Mouse (Mus musculus) thymus, adult 18-20 months (tissue): ENCODE measurements around the gene Lbhd2.

Experiments used
- DNase-seq, 2 experiments: peaks; one replicate each; pipeline ENCODE4 v3.0.0; 2022; ENCODE audit warnings: mixed read lengths in 2 of 2

Gene Lbhd2

GRCm38 (mm10) chr12:111409583-111409982 is 3.0 kb downstream of the Lbhd2 start:
- no peak for DNase-seq

- DNase-seq: no peak
Observed at GRCm38 (mm10) chr12:111411631-111412355, 5.2 kb downstream of the Lbhd2 start.

GRCm38 (mm10) chr12:111412581-111413284 is 6.1 kb downstream of the Lbhd2 start:
- DNase-seq: no peak

GRCm38 (mm10) chr12:111413300-111413699 is 6.7 kb downstream of the Lbhd2 start:
- DNase-seq: peak; percentile 39 to 40

GRCm38 (mm10) chr12:111416921-111417779 is 10.5 kb downstream of the Lbhd2 start, which contains the start of gene Exoc3l4:
Exoc3l4 (plus strand) TSS chr12:111417017.
- DNase-seq: no peak

DNA sequence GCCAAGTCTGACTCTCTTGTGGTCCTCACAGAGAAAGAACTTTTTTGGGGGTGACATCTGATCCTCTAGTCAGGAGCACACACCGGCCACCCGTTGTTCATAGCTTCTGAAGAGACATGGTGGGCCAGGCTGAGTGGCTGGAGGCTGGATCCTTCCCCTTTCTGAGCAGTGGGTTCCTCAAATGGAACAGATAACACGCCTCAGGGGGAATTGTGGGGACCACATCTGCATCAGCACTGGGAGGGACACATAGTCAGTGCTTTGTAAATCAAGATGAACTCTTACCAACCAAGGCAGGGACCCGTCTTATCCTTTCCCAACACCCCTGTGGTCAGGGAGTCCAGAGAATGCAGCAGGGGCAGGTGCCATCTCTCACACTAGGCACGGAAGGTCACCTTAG is 13.3 kb downstream of the Lbhd2 start:
- DNase-seq: no peak

- no peak for DNase-seq
Observed at GRCm38 (mm10) chr12:111420946-111421709, 14.5 kb downstream of the Lbhd2 start.

DNA sequence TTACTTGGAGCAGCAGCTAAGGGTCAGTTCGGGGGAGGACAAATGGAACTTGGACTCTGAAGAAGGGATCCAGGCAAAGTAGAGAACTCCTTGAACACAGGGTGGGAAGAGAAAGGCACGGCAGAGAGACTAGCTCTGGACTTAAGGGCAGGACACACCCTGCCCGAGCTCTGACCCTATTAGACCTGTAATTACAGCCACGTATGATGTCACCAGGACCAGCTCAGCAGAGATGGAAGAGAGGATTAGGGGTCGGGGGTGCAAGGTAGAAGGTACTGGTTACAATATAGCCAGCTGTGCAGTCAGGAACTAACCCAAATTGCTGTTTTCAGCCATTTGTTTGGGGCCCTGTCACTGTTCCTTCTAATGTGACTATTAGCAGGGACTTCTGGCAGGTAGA is 16.2 kb downstream of the Lbhd2 start:
- DNase-seq: no peak

DNA sequence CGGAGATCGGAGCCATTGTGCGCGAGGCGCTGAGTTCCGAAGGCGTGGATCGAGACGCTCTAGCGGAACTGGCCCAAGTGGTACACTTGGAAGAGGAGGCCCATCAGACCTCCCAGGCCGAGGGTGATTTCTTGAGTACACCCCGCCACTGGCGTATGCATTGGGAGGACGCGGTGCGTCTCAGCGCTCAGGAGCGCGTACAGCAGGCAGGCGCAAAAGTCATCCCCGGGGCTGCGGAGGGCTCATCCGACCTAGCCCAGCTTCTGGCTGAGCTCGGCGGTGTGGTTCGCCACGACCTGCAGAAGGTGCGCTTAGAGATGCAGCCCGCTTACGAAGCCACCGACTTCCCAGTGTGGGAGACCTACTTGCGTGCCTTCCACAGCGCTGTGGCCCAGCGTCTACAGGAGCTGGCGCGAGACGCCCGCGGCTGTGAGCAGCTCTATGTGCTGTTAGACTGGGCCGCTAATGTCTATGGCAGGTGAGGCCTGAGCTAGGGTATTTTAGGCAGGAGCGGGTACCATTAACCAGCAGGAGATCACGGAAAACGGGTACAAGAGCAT is 17.0 kb downstream of the Lbhd2 start:
- no peak for DNase-seq

- DNase-seq: no peak
Observed at GRCm38 (mm10) chr12:111424547-111424946, 17.9 kb downstream of the Lbhd2 start.

GRCm38 (mm10) chr12:111425258-111425657 is 18.6 kb downstream of the Lbhd2 start:
- peak in 1 of 2 experiments; percentile 18 for DNase-seq

DNA sequence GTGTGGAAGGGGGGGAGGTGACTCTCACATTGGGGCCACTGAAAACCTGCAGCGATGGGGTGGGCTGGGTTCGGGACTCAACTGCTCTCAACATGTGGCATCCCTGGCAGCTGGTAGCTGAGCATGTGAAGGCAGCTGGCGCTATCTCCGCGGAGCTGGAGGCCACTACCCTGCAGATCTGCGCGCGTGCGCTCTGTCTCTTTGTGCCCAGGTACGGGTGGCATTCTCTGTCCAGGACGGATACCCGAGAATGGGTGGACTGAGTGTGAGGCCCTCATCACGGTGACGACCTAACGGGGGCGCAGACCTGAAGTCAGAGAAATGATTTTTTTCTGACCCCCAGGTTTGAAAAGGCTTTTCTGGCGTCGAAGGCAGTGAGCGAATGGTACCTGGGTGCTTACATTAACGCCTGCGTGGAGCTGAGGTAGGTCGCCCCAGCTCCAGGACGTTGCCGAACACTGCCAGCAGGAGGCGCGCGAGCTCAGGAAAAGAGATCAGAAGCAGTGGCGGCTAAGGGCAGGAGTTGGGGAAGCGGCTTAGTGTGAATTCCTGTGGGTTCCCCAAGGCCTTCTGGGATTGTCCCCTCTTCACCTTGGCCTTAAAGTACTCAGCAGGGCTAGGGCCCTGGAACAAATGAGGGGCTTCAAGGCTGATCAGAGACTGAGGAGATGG is 19.3 kb downstream of the Lbhd2 start:
- peak; percentile 47 to 57 for DNase-seq

DNA sequence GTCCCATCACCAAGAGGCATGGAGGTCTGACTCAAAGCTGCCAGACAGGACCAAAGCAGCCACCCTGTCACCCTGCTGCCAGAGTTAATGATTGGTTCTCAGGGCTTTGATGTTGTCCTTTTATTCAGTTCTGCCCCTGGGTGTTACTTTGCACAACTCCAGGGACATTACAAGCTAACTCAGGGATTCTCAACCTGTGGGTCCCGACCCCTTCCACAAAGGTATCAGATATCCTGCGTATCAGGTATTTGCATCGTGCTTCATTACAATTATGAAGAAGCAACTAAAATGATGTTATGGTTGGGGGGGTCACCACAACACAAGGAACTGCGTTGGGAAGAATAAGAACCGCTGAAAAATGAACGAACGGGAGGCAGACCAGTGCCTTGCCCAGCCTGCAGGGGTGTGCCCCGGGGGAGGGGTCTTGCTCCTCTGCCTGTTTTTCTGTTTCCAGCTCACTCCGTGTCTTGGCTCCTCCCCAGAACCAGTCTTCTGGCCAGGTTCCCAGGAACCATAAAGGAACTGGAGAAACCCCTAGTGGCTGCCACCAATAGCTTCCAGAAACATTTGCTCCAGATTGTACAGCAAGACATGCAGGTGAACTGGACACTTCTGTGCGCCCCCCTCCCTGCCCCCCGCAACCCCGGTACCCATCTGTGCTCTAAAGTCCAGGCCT is 21.0 kb downstream of the Lbhd2 start:
- no peak for DNase-seq

- DNase-seq: no peak
Observed at GRCm38 (mm10) chr12:111428364-111428763, 21.8 kb downstream of the Lbhd2 start.

- DNase-seq: no peak
Observed at GRCm38 (mm10) chr12:111428961-111429911, 22.6 kb downstream of the Lbhd2 start.

DNA sequence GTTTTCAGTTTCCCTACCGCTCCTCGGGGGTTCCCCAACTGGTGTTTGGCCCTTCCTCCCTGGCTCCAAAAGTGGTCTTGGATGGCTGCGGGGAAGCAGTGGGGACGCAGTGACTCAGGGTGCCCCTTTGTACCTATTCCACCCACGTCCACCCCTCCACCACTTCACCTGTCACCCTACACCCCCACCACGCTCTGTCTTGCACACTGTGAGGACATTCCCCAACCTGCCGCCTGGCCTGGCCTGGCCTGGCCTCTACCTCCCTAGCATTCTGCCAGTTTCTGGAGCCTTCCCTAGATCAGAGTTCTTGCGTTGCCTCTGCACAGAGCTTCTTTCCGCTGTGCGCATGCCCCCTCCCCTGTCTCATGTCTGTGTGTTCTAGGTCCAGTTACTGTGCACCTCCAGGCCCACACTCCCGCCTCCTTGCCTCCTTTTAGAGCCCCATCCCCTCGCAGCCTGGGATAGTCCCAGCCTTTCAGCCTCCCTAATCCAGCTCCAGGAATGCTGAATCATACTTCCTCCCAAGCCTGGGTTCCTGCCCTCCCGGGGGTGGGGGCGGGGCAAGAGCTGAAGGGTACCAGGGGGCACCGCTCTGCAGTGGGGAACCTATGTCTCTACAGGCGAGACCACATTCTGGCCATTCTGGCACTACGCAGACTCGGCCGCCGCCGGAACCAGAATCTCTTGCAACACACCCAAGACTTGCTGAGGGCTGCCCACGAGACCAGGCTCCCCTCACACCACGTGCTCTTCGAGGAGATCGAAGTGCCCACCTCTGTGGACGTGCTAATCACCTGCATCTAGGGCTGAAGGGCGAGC is 23.6 kb downstream of the Lbhd2 start:
- DNase-seq: no peak

DNA sequence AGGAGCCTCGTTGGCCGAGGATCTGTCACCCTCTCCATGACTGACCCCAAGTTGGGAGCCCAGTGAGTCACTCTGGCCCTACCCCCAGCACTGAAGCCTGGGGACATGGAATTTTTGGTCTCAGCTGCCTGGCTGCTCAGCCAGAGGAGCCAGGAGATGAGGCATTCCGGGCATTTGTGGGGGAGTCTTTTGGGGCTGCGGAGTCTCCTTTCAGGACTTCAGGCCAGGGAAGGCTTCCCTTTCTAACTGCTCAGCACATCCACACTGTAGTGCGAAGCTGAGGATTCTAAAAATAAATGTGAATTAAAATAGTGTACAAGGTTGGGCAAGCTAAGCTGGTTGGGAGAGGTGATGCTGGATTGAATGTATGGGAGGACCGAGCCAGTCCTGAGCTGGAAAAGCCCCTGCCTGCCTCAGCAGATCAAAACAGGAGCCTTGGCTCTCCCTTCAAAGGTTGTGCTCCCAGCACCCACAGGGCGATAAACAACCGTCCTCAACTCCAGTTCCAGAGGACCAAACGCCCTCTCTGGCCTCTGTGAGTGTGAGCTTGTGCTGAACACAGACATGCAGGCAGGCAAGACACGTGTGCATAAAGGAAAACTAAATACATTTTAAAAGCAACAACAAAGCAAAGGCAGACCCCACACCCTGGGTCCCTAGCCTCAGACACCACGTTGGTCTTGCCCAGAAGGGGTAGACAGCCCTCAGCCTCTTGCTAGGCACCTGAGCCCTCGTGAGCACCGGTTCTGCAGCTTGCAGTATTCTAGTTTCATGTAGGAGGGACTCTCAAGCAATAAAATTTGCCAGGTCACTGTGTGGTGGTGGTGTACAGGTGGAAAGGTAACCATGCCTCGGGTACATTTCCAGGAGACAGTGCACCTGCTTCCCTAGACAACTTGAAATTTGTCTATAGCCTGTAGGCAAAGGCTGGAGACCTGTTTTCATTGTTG is 24.5 kb downstream of the Lbhd2 start:
- no peak for DNase-seq

- DNase-seq: no peak
Observed at GRCm38 (mm10) chr12:111432097-111432496, 25.5 kb downstream of the Lbhd2 start.
